Mouse (Mus musculus) frontal cortex, postnatal 36 days (tissue): ENCODE measurements around the gene Pih1d3.

Experiments
- DNase-seq, 2 experiments: peaks; one replicate each; pipeline ENCODE4 v3.0.0; 2022; ENCODE audit warnings: low spot score in 2 of 2

Pih1d3 gene

GRCm38 (mm10) chr1:31222564-31222963, at the start of gene Pih1d3, which contains the start of gene 4931428L18Rik:
TSS of gene Pih1d3 (plus strand) at chr1:31222838.
TSS of gene 4931428L18Rik (minus strand) at chr1:31222684.
- no peak for DNase-seq

GRCm38 (mm10) chr1:31175401-31175800, 47.2 kb upstream of the Pih1d3 start:
- DNase-seq: no peak

- DNase-seq: no peak
These were observed 46.5 kb upstream of the Pih1d3 start, which contains the start of gene Lgsn for GRCm38 (mm10) chr1:31176101-31176500. TSS of gene Lgsn (plus strand) at chr1:31176401.

GRCm38 (mm10) chr1:31178264-31178663, 44.4 kb upstream of the Pih1d3 start:
- peak; percentile 4 to 11 for DNase-seq

- no peak for DNase-seq
These were observed 32.3 kb upstream of the Pih1d3 start for GRCm38 (mm10) chr1:31190237-31190866.

- DNase-seq: no peak
These were observed 27.0 kb upstream of the Pih1d3 start for GRCm38 (mm10) chr1:31195633-31196032.

GRCm38 (mm10) chr1:31196959-31197358, 25.7 kb upstream of the Pih1d3 start:
- no peak for DNase-seq

- DNase-seq: peak; percentile 24 to 59
These were observed 18.9 kb upstream of the Pih1d3 start for GRCm38 (mm10) chr1:31203771-31204170.

GRCm38 (mm10) chr1:31205346-31205745, 17.3 kb upstream of the Pih1d3 start:
- no peak for DNase-seq

- DNase-seq: no peak
These were observed 16.9 kb upstream of the Pih1d3 start for GRCm38 (mm10) chr1:31205770-31206169.

GRCm38 (mm10) chr1:31210144-31210543, 12.5 kb upstream of the Pih1d3 start:
- DNase-seq: peak; percentile 34 to 72

- DNase-seq: no peak
These were observed 7.8 kb upstream of the Pih1d3 start for GRCm38 (mm10) chr1:31214831-31215230.

- no peak for DNase-seq
These were observed 1.9 kb upstream of the Pih1d3 start for GRCm38 (mm10) chr1:31220599-31221250.

- DNase-seq: peak; percentile 7 to 9
These were observed 10.8 kb downstream of the Pih1d3 start for GRCm38 (mm10) chr1:31233319-31234036.

- peak; percentile 41 to 48 for DNase-seq
These were observed 37.7 kb downstream of the Pih1d3 start for GRCm38 (mm10) chr1:31260218-31260923.
